Mouse (Mus musculus) urinary bladder, adult 2 months (tissue): ENCODE measurements around the gene Btg2. TPM values are rescaled to one million over a fixed set of nuclear protein-coding genes. Genes with fewer than 3 reads are reported as not detected.

ENCODE experiments used
- DNase-seq: peaks from one replicate; pipeline ENCODE4 v3.0.0; 2022; ENCODE audit warnings: low spot score
- polyA plus RNA-seq: library from polyadenylated mRNA; depleted of rRNA; stranded (reverse); fragments of >200 nt; gene quantifications from 2 replicates; pipeline ENCODE4 v1.2.3, GENCODE M21; 2012

Btg2 gene
- polyA plus RNA-seq, 1 experiment = 67.8 TPM

GRCm38 (mm10) chr1:134059739-134060695 is 18.9 kb downstream of the Btg2 start:
- DNase-seq = no peak

DNA sequence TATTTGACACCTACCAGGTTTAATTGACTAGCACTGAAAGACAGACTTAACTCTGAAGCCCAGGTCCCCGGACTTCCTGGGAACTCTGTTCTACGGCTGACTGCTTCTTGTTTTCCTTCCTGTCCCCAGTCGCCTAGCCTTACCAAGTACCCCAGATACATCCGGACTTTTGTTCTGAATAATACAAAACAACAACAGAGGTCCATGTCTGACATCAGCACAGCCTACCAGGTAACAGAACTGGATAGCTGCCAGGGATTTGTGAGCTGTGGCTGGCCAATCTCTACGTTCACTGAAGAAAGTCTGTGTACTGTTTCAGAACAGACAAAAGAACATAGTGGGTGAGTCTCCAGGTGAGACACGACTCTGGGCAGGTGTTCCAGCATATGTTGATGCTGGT is 20.1 kb downstream of the Btg2 start:
- DNase-seq = no peak

- DNase-seq = no peak
Observed at GRCm38 (mm10) chr1:134057736-134058135, 21.2 kb downstream of the Btg2 start.

DNA sequence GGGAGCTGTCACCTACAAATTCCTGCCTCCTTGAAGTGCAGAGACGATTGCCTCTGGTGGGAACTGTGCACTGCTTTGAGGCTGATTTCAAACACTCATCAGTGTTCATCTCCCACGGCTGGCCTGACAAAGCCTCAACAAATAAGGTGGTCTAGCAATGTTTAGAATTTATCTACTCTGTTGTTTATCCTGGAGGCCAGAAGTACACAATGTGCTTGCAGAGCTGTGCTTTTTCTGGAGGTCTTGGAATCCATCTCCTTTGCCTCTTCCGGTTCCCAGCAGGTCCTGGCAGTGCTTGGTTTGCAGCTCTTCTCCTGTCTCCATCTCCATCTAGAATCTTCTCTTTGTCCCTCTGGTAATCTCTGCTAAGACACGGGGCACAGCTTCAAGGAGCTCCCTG is 22.6 kb downstream of the Btg2 start:
- no peak for DNase-seq

DNA sequence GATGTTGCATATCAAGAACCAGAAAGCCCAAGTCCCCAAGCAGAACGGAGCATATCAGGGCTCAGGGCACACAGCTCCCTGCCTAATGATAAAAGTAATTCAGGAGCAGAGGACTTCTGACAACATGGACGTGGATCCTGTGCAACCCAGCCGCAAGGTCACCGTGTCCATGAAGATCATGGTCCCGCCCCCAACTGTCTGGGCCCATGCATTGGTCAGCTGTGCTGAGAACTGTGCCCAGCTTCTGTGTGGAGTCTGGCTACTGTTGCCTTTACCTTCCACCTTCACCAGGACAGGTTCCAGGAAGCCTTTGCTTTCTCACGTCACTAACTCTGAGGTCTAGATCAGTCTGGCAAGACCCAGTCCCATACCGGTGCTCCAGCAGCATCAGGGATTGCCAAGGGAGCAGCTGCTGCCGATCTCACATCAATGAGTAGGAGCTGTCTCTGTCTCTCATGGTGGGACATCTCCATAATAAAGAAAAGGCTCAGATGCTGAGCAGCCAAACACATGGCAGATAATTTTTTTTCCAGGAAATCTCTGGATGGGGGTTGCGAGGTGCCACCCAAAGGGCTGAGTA is 23.2 kb downstream of the Btg2 start:
- no peak for DNase-seq

DNA sequence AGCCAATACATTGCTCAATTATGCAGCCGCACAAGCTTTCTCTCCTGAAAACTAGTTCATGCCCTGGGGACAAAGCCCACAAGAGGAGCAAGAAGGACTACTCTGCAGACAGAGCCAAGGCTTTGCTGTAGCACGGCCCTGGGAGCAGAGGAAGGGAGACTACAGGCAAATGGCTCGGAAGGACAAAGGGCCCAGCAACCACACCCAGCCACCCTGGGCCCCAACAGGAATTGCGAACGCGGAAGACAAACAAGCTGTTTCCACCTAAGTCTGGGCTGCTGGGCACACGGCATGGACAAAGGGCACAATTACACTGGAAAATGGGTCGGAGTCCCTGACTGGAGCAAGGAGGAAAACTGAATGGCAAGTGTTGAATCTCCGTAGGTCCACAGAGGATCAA is 23.9 kb downstream of the Btg2 start:
- DNase-seq = no peak

GRCm38 (mm10) chr1:134053207-134053606 is 25.7 kb downstream of the Btg2 start:
- peak; percentile 64 for DNase-seq

DNA sequence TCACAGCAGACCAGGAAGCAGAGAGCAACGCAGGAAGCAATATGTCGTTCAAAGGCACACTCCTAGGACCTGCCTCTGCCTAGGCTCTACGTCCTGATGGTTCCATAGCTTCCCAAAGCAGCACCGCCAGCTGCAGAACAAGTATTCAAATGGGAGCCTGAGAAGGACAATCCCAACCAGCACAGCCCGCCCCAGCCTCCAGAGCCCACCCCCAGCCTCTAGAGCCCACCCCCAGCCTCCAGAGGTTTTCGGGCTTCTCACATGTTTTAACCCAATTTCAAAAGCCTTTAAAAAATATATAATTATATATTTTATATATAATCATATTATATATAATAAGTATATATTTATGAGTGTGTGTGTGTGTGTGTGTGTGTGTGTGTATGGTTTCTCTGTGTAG is 29.4 kb downstream of the Btg2 start:
- no peak for DNase-seq

GRCm38 (mm10) chr1:134048759-134049158 is 30.2 kb downstream of the Btg2 start:
- DNase-seq = no peak

GRCm38 (mm10) chr1:134047431-134047830 is 31.5 kb downstream of the Btg2 start:
- no peak for DNase-seq

GRCm38 (mm10) chr1:134046387-134046786 is 32.5 kb downstream of the Btg2 start:
- no peak for DNase-seq

- DNase-seq = peak; percentile 51
Observed at GRCm38 (mm10) chr1:134045971-134046370, 32.9 kb downstream of the Btg2 start.

DNA sequence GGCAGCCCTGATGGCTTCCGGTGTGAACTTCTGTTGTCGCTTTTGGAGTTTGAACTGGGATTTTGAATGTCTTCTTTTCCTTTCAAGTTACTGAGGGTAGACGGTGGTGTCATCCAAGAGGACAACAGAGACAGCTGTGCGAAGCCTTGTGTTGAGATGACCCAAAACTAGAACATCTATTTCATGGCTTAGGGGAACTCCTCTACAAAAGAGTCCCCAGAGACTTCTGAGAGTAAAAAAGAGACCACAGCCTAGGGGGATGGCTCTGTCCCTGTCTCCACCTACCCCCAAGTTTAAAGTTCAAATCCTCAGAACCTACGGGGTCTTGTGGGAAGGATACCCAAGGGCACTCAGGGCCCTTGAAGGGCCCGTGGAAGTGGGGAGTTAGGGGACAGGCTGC is 34.1 kb downstream of the Btg2 start:
- no peak for DNase-seq

GRCm38 (mm10) chr1:134042341-134042740 is 36.6 kb downstream of the Btg2 start:
- DNase-seq = no peak

GRCm38 (mm10) chr1:134041900-134042299 is 37.0 kb downstream of the Btg2 start:
- no peak for DNase-seq

DNA sequence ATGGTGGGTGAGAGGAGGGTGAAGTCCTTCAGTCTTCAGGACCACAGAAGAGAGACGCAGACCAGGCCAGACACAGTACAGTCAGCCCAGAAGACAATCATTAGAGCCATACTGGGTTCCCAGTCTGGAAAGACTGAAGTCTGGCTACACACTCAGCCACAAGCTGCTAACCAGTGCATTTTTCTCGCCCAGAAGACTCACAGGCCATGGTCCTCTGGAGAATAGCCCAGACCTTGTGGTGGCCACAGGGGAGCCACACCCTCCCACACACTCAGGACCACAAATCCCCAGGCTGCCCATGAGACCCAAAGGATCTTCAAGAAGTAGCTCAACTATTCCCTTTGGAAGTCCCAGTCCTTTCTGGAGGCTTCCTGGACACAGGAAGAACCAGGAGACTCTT is 39.6 kb downstream of the Btg2 start:
- DNase-seq = no peak

DNA sequence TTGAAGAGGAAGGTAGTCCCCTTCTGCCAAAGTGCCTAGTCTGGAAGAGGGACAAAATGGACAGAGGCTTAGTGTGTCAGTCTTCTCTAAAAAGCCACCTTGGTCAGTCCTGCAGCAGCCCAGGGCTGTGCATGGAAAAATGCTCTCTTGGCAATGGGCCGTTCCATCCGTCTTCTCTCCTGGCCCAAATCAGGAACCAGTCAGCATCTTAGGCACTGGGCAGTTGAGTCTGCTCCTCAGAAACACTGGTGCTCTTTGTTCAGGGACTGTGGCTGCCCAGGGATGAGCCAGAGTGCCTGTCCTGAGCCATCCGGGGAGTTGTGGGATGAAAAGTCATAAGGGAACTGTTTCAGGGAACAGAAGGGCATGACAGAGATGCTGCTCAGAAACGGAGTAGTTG is 40.6 kb downstream of the Btg2 start:
- no peak for DNase-seq

- DNase-seq = no peak
Observed at GRCm38 (mm10) chr1:134037172-134037571, 41.7 kb downstream of the Btg2 start, which contains the start of gene Fmod. Fmod (plus strand) TSS chr1:134037254.

GRCm38 (mm10) chr1:134036492-134036891 is 42.4 kb downstream of the Btg2 start:
- DNase-seq = no peak

- no peak for DNase-seq
Observed at GRCm38 (mm10) chr1:134028161-134028846, 50.6 kb downstream of the Btg2 start.

GRCm38 (mm10) chr1:134026741-134027140 is 52.2 kb downstream of the Btg2 start:
- no peak for DNase-seq

- no peak for DNase-seq
Observed at GRCm38 (mm10) chr1:134025975-134026374, 52.9 kb downstream of the Btg2 start.
